Mouse (Mus musculus) kidney, adult 2 months (tissue): ENCODE results near the gene Sfmbt1. TPM values are rescaled to one million over a fixed set of nuclear protein-coding genes. Genes with fewer than 3 reads are reported as not detected.

ENCODE experiments used
- DNase-seq: peaks from one replicate; pipeline ENCODE4 v3.0.0; 2021
- H3K27ac ChIP-seq: fragments of 200-500 bp; 2 replicates; pipeline ENCODE4 v1.5.1; 2012; ENCODE audit warnings: low read depth, low read length, control low read depth, inconsistent platforms; ENCODE audit not compliant: insufficient read depth
- H3K27me3 ChIP-seq: fragments of 200-500 bp; replicated peaks from 2 replicates; pipeline ENCODE4 v1.6.1; 2012; ENCODE audit warnings: mild to moderate bottlenecking, moderate library complexity, low read length, inconsistent platforms; ENCODE audit not compliant: control insufficient read depth, insufficient read depth
- H3K36me3 ChIP-seq: fragments of 200-500 bp; 2 replicates; pipeline ENCODE4 v1.6.1; 2012; ENCODE audit warnings: mild to moderate bottlenecking, moderate library complexity, low read length, inconsistent platforms; ENCODE audit not compliant: control insufficient read depth, insufficient read depth
- H3K4me1 ChIP-seq: fragments of 200-500 bp; 2 replicates; pipeline ENCODE4 v1.6.1; 2011; ENCODE audit warnings: low read length; ENCODE audit not compliant: control insufficient read depth, insufficient read depth
- H3K4me3 ChIP-seq: fragments of 200-500 bp; 2 replicates; pipeline ENCODE4 v1.5.1; 2011; ENCODE audit warnings: mild to moderate bottlenecking, low read depth, low read length, control low read depth; ENCODE audit not compliant: insufficient read depth
- CTCF ChIP-seq: fragments of 200-500 bp; conservative IDR thresholded peaks from 2 replicates; pipeline ENCODE4 v1.5.1; 2011; ENCODE audit warnings: low read depth, mild to moderate bottlenecking, control low read depth, low read length, moderate library complexity, mixed read lengths; ENCODE audit not compliant: insufficient read depth, insufficient read length
- POLR2A ChIP-seq: fragments of 200-500 bp; IDR thresholded peaks from one replicate; pipeline ENCODE4 v1.6.1; 2011; ENCODE audit warnings: low read depth, low read length, control low read depth
- WGBS: fragments of 180-500 bp; shearing (Covaris S2); methylation state at CpG from one replicate; pipeline ENCODE4 v1.1.7; 2018; 5-methylcytosine and 5-hydroxymethylcytosine counted together
- polyA plus RNA-seq: library from polyadenylated mRNA; depleted of rRNA; stranded (reverse); fragments of >200 nt; gene quantifications from 2 replicates; pipeline ENCODE4 v1.2.3, GENCODE M21; 2012

The Sfmbt1 gene
- polyA plus RNA-seq, 1 experiment: 3.3 TPM

- 69% methylated on average over 14 of the region's 14 CpGs for WGBS
- no peaks in the 10 kb centered on the region for H3K36me3 ChIP-seq
Observed at GRCm38 (mm10) chr14:30837416-30837996, 122.9 kb downstream of the Sfmbt1 start.

GRCm38 (mm10) chr14:30843701-30844100 lies 129.1 kb downstream of the Sfmbt1 start:
- no peak overlapping the region for H3K27ac ChIP-seq
- 75% methylated on average over 3 of the region's 3 CpGs for WGBS

More at GRCm38 (mm10) chr14:30837416-30837996, 122.9 kb downstream of the Sfmbt1 start:
- H3K27ac ChIP-seq: no peak overlapping the region
- no peaks in the 10 kb centered on the region for H3K27me3 ChIP-seq
- no peak for DNase-seq
- H3K4me1 ChIP-seq: no peaks in the 10 kb centered on the region
- no peak overlapping the region for H3K4me3 ChIP-seq
- no peak for TF ChIP-seq POLR2A
- TF ChIP-seq CTCF: no peak

GRCm38 (mm10) chr14:30850504-30850903 lies 135.9 kb downstream of the Sfmbt1 start:
- no peaks in the 10 kb centered on the region for H3K36me3 ChIP-seq
- DNase-seq: no peak
- H3K27me3 ChIP-seq: no peaks in the 10 kb centered on the region
- no peak overlapping the region for H3K27ac ChIP-seq
- no peak overlapping the region for H3K4me3 ChIP-seq
- TF ChIP-seq CTCF (no peak), POLR2A (no peak)
- 82% methylated on average over 5 of the region's 5 CpGs for WGBS
- no peaks in the 10 kb centered on the region for H3K4me1 ChIP-seq

More at GRCm38 (mm10) chr14:30843701-30844100, 129.1 kb downstream of the Sfmbt1 start:
- TF ChIP-seq CTCF (no peak), POLR2A (no peak)
- no peak for DNase-seq
- no peaks in the 10 kb centered on the region for H3K4me1 ChIP-seq
- no peak overlapping the region for H3K4me3 ChIP-seq
- H3K27me3 ChIP-seq: no peaks in the 10 kb centered on the region
- no peaks in the 10 kb centered on the region for H3K36me3 ChIP-seq

- WGBS: 90% methylated on average over 5 of the region's 5 CpGs
- no peak overlapping the region for H3K27ac ChIP-seq
- H3K4me1 ChIP-seq: no peaks in the 10 kb centered on the region
- TF ChIP-seq CTCF: no peak
- no peak for TF ChIP-seq POLR2A
- no peak for DNase-seq
- H3K4me3 ChIP-seq: no peak overlapping the region
- H3K36me3 ChIP-seq: no peaks in the 10 kb centered on the region
- H3K27me3 ChIP-seq: no peaks in the 10 kb centered on the region
Observed at GRCm38 (mm10) chr14:30852325-30852724, 137.7 kb downstream of the Sfmbt1 start.

- TF ChIP-seq POLR2A (no peak), CTCF (no peak)
- H3K27ac ChIP-seq: no peak overlapping the region
- no peaks in the 10 kb centered on the region for H3K4me1 ChIP-seq
- 80% methylated on average over 3 of the region's 3 CpGs for WGBS
- no peak for DNase-seq
- H3K27me3 ChIP-seq: no peaks in the 10 kb centered on the region
- no peak overlapping the region for H3K4me3 ChIP-seq
- no peaks in the 10 kb centered on the region for H3K36me3 ChIP-seq
Observed at GRCm38 (mm10) chr14:30855316-30855715, 140.7 kb downstream of the Sfmbt1 start.

- no peaks in the 10 kb centered on the region for H3K36me3 ChIP-seq
- 81% methylated on average over 10 of the region's 10 CpGs for WGBS
- no peak overlapping the region for H3K27ac ChIP-seq
- H3K27me3 ChIP-seq: no peaks in the 10 kb centered on the region
- TF ChIP-seq CTCF (no peak), POLR2A (no peak)
- no peaks in the 10 kb centered on the region for H3K4me1 ChIP-seq
- no peak for DNase-seq
- no peak overlapping the region for H3K4me3 ChIP-seq
Observed at GRCm38 (mm10) chr14:30856885-30857507, 142.3 kb downstream of the Sfmbt1 start.

- TF ChIP-seq POLR2A (no peak), CTCF (peak; percentile 70)
- no peaks in the 10 kb centered on the region for H3K27me3 ChIP-seq
- H3K27ac ChIP-seq: no peak overlapping the region
- H3K36me3 ChIP-seq: no peaks in the 10 kb centered on the region
- DNase-seq: peak; percentile 52
- H3K4me3 ChIP-seq: no peak overlapping the region
- WGBS: 70% methylated on average over 4 of the region's 4 CpGs
- H3K4me1 ChIP-seq: no peaks in the 10 kb centered on the region
Observed at GRCm38 (mm10) chr14:30857990-30858389, 143.3 kb downstream of the Sfmbt1 start.
